21 mouse cellular contexts compared by ENCODE assay signal in genomic region chr10:75949053-75950045, GRCm38 (mm10). TPM values are rescaled to one million over a fixed set of nuclear protein-coding genes. Genes with fewer than 3 reads are reported as not detected.
DNase-seq lines count a peak whose midpoint lies in the region; ATAC-seq and TF ChIP-seq lines count a peak whose summit lies in the region.
"Had no signal": no experiment of that assay in that cellular context is flagged by ENCODE, and none has a peak within 500 bp of the region (broad histone marks: within the 10 kb centered on the region; RNA-seq: fewer than 3 reads in every experiment).

No protein-coding gene starts in this region.

- H3K4me3 ChIP-seq in kidney, embryonic 14.5 days (ENCODE audit: low read length) = no peak overlapping the region
- no peak overlapping the region for H3K4me3 ChIP-seq in ES-Bruce4 (ENCODE audit: low read depth, low read length)
- no peak overlapping the region for H3K4me3 ChIP-seq in kidney, embryonic 16.5 days (ENCODE audit: low read length)
- H3K4me3 ChIP-seq in spleen, adult 2 months (ENCODE audit: extremely low read depth, insufficient read depth, insufficient read length) = peak overlapping the region; percentile 48
- H3K4me3 ChIP-seq: forebrain, embryonic 15.5 days; gastrocnemius, adult 2 months; midbrain, embryonic 13.5 days; myocyte; neural tube, embryonic 15.5 days had no signal

- H3K4me1 ChIP-seq in kidney, embryonic 14.5 days (ENCODE audit: control insufficient read depth, insufficient read depth, low read length) = peaks cover 15% of the 10 kb centered on the region
- H3K4me1 ChIP-seq in ES-Bruce4 (ENCODE audit: control insufficient read depth, insufficient read depth, low read length) = peaks cover 5% of the 10 kb centered on the region
- peaks cover 19% of the 10 kb centered on the region for H3K4me1 ChIP-seq in kidney, embryonic 16.5 days (ENCODE audit: insufficient read depth, low read length)
- peaks cover 6% of the 10 kb centered on the region; the same call in 1 of the 2 replicates for H3K4me1 ChIP-seq in spleen, adult 2 months (ENCODE audit: control insufficient read depth, insufficient read depth, insufficient read length)

- H3K4me2 ChIP-seq in kidney, embryonic 14.5 days (replicated peaks; ENCODE audit: low read depth, low read length) = peak overlapping the region; percentile 97; the same call in 1 of the 2 replicates
- no peak overlapping the region for H3K4me2 ChIP-seq in kidney, embryonic 16.5 days (replicated peaks; ENCODE audit: low read depth, low read length)
- H3K4me2 ChIP-seq: forebrain, embryonic 15.5 days had no signal

- DNase-seq in kidney, adult 11 months = no peak
- DNase-seq in spleen, adult 2 months (ENCODE audit: low read depth in 1 of 2, low spot score in 2 of 2) = peak; percentile 60 to 75
- DNase-seq in urinary bladder, postnatal 10 days (ENCODE audit: low spot score) = no peak
- no peak for DNase-seq in urinary bladder, postnatal 25 days (ENCODE audit: low spot score)
- no peak for DNase-seq in cerebellum, adult 18-20 months
- DNase-seq: cerebellum, postnatal 10 days; gastrocnemius, adult 2 months; heart, adult 18-20 months; lung, adult 18-20 months; lung, postnatal 4 days; thymus, postnatal 14 days had no signal

- no peak for TF ChIP-seq CTCF in ES-Bruce4 (IDR thresholded peaks at IDR 0.05; ENCODE audit: low read depth, low read length)
- TF ChIP-seq CTCF in spleen, adult 2 months (IDR thresholded peaks at IDR 0.05; ENCODE audit: extremely low read depth, insufficient read depth, insufficient read length, insufficient replicate concordance) = no peak

- peaks cover 3% of the 10 kb centered on the region; the same call in 1 of the 2 replicates for H3K27me3 ChIP-seq in kidney, embryonic 14.5 days (ENCODE audit: control insufficient read depth, insufficient read depth, low read length)
- H3K27me3 ChIP-seq in ES-Bruce4 (ENCODE audit: control insufficient read depth, insufficient read depth, low read length, poor library complexity, severe bottlenecking) = no peaks in the 10 kb centered on the region
- H3K27me3 ChIP-seq in kidney, embryonic 16.5 days (ENCODE audit: insufficient read depth, low read length) = peaks cover 3% of the 10 kb centered on the region; the same call in 1 of the 2 replicates
- no peaks in the 10 kb centered on the region for H3K27me3 ChIP-seq in spleen, adult 2 months (ENCODE audit: control insufficient read depth, insufficient read depth, low read length)

- TF ChIP-seq POLR2A in ES-Bruce4 (IDR thresholded peaks at IDR 0.05; ENCODE audit: insufficient read depth, low read length) = no peak
- TF ChIP-seq POLR2A in spleen, adult 2 months (IDR thresholded peaks at IDR 0.05; ENCODE audit: low read depth, low read length) = no peak

- no peaks in the 10 kb centered on the region for H3K36me3 ChIP-seq in kidney, embryonic 14.5 days (ENCODE audit: control insufficient read depth, insufficient read depth, low read length)
- H3K36me3 ChIP-seq in ES-Bruce4 (ENCODE audit: control insufficient read depth, insufficient read depth, low read length, poor library complexity, severe bottlenecking) = no peaks in the 10 kb centered on the region
- no peaks in the 10 kb centered on the region for H3K36me3 ChIP-seq in kidney, embryonic 16.5 days (ENCODE audit: insufficient read depth, low read length)
- H3K36me3 ChIP-seq in spleen, adult 2 months (ENCODE audit: control insufficient read depth, insufficient read depth, low read length) = no peaks in the 10 kb centered on the region
- H3K36me3 ChIP-seq: forebrain, embryonic 15.5 days; hindbrain, embryonic 10.5 days; midbrain, embryonic 13.5 days; neural tube, embryonic 15.5 days had no signal

- H3K9ac ChIP-seq in kidney, embryonic 14.5 days (ENCODE audit: low read depth, low read length) = no peak overlapping the region
- no peak overlapping the region for H3K9ac ChIP-seq in ES-Bruce4 (ENCODE audit: low read depth, poor library complexity, severe bottlenecking)
- no peak overlapping the region for H3K9ac ChIP-seq in kidney, embryonic 16.5 days (replicated peaks; ENCODE audit: low read length)
- H3K9ac ChIP-seq: forebrain, embryonic 15.5 days; midbrain, embryonic 13.5 days; neural tube, embryonic 15.5 days had no signal

- no peak for TF ChIP-seq EP300 in ES-Bruce4 (IDR thresholded peaks at IDR 0.05; ENCODE audit: insufficient read depth, low read depth, low read length)

- no peak overlapping the region for H3K27ac ChIP-seq in kidney, embryonic 14.5 days (ENCODE audit: low read depth, low read length)
- peak overlapping the region; percentile 1; the same call in 1 of the 2 replicates for H3K27ac ChIP-seq in ES-Bruce4 (ENCODE audit: insufficient read depth, low read length)
- H3K27ac ChIP-seq in kidney, embryonic 16.5 days (ENCODE audit: low read length) = no peak overlapping the region
- H3K27ac ChIP-seq in spleen, adult 2 months (ENCODE audit: insufficient read depth, low read length) = peak overlapping the region; percentile 81
- H3K27ac ChIP-seq: forebrain, embryonic 15.5 days; gastrocnemius, adult 2 months; hindbrain, embryonic 10.5 days; midbrain, embryonic 13.5 days; neural tube, embryonic 15.5 days; stomach, postnatal 0 days had no signal

- 59% methylated on average over 22 of the region's 22 CpGs for WGBS in kidney, embryonic 14.5 days
- WGBS in kidney, embryonic 16.5 days = 62% methylated on average over 22 of the region's 22 CpGs
- WGBS in spleen, adult 2 months = 45% methylated on average over 22 of the region's 22 CpGs

- no peak for ATAC-seq in kidney, embryonic 14.5 days (ENCODE audit: low FRiP score, low TSS enrichment)
- peak; percentile 29; the same call in 1 of the 2 replicates for ATAC-seq in kidney, embryonic 16.5 days (ENCODE audit: low FRiP score, low TSS enrichment)
- ATAC-seq: CD4-positive, CD25-positive, alpha-beta regulatory T cell, adult 4 months; forebrain, embryonic 15.5 days had no signal

- no peaks in the 10 kb centered on the region for H3K9me3 ChIP-seq in kidney, embryonic 14.5 days (ENCODE audit: control insufficient read depth, low read length)
- H3K9me3 ChIP-seq in ES-Bruce4 (replicated peaks; ENCODE audit: control insufficient read depth, insufficient read depth, low read length, poor library complexity, severe bottlenecking) = no peaks in the 10 kb centered on the region
- H3K9me3 ChIP-seq in kidney, embryonic 16.5 days (ENCODE audit: low read length) = no peaks in the 10 kb centered on the region
- H3K9me3 ChIP-seq: forebrain, embryonic 15.5 days; hindbrain, embryonic 10.5 days; midbrain, embryonic 13.5 days; neural tube, embryonic 15.5 days had no signal

RNA-seq across cellular contexts. Expression of gene Gm5134, which starts 5.0 kb away (rescaled TPM):
- polyA plus RNA-seq in kidney, embryonic 14.5 days (2014; fragmentation: Nextera tagmentation; extraction: Ambion mirVana) = not detected in 2 replicates
- polyA plus RNA-seq in ES-Bruce4 (2011; ENCODE audit: insufficient read depth, insufficient read length, low read depth, missing spikeins) = 0.38 and 0.43 TPM in 2 replicates
- polyA plus RNA-seq in kidney, embryonic 16.5 days (2015; fragmentation: Nextera tagmentation; extraction: Ambion mirVana) = not detected in 2 replicates
- 0.93 and 1.2 TPM in 2 replicates for polyA plus RNA-seq in spleen, adult 2 months (2012; rRNA removed)
- polyA plus RNA-seq: forebrain, embryonic 15.5 days; hindbrain, embryonic 10.5 days; neural tube, embryonic 15.5 days; stomach, postnatal 0 days had no signal

RNA-seq across cellular contexts. Expression of gene Vpreb3, which starts 6.5 kb away (rescaled TPM):
- 1.1 and 1.4 TPM in 2 replicates for polyA plus RNA-seq in kidney, embryonic 14.5 days (2014; fragmentation: Nextera tagmentation; extraction: Ambion mirVana)
- 1.2 TPM in 1 of 2 replicates, not detected in the other for polyA plus RNA-seq in ES-Bruce4 (2011; ENCODE audit: insufficient read depth, insufficient read length, low read depth, missing spikeins)
- polyA plus RNA-seq in kidney, embryonic 16.5 days (2015; fragmentation: Nextera tagmentation; extraction: Ambion mirVana) = 0.72 and 1.9 TPM in 2 replicates
- 178 and 292 TPM in 2 replicates for polyA plus RNA-seq in spleen, adult 2 months (2012; rRNA removed)

RNA-seq across cellular contexts. Expression of gene Gm867, which starts 8.9 kb away (rescaled TPM):
- polyA plus RNA-seq in kidney, embryonic 14.5 days (2014; fragmentation: Nextera tagmentation; extraction: Ambion mirVana) = 0.35 TPM in 1 of 2 replicates, not detected in the other
- polyA plus RNA-seq in ES-Bruce4 (2011; ENCODE audit: insufficient read depth, insufficient read length, low read depth, missing spikeins) = 0.66 and 0.91 TPM in 2 replicates
- 0.40 and 0.50 TPM in 2 replicates for polyA plus RNA-seq in kidney, embryonic 16.5 days (2015; fragmentation: Nextera tagmentation; extraction: Ambion mirVana)
- polyA plus RNA-seq in spleen, adult 2 months (2012; rRNA removed) = 3.9 and 4.5 TPM in 2 replicates

RNA-seq across cellular contexts. Expression of gene Mmp11, which starts 13.1 kb away (rescaled TPM):
- polyA plus RNA-seq in kidney, embryonic 14.5 days (2014; fragmentation: Nextera tagmentation; extraction: Ambion mirVana) = 43.7 and 53.9 TPM in 2 replicates
- 23.1 and 27.9 TPM in 2 replicates for polyA plus RNA-seq in ES-Bruce4 (2011; ENCODE audit: insufficient read depth, insufficient read length, low read depth, missing spikeins)
- 62.1 and 70.5 TPM in 2 replicates for polyA plus RNA-seq in kidney, embryonic 16.5 days (2015; fragmentation: Nextera tagmentation; extraction: Ambion mirVana)
- polyA plus RNA-seq in spleen, adult 2 months (2012; rRNA removed) = 7.9 and 11.7 TPM in 2 replicates

RNA-seq across cellular contexts. Expression of gene Chchd10, which starts 16.4 kb away (rescaled TPM):
- 94.4 and 99.4 TPM in 2 replicates for polyA plus RNA-seq in kidney, embryonic 14.5 days (2014; fragmentation: Nextera tagmentation; extraction: Ambion mirVana)
- polyA plus RNA-seq in ES-Bruce4 (2011; ENCODE audit: insufficient read depth, insufficient read length, low read depth, missing spikeins) = 405 and 450 TPM in 2 replicates
- 198 and 237 TPM in 2 replicates for polyA plus RNA-seq in kidney, embryonic 16.5 days (2015; fragmentation: Nextera tagmentation; extraction: Ambion mirVana)
- 86.8 and 146 TPM in 2 replicates for polyA plus RNA-seq in spleen, adult 2 months (2012; rRNA removed)

Comparison
In these comparisons a context has a peak if more than half of its experiments do, and no peak if none do; other contexts are left out.
1. H3K27ac ChIP-seq: peak in ES-Bruce4 (single experiment) and spleen, adult 2 months (single experiment); none in kidney, embryonic 14.5 days (single experiment) and kidney, embryonic 16.5 days (single experiment).
2. DNase-seq: peak in spleen, adult 2 months (2 of 2); none in kidney, adult 11 months (single experiment), urinary bladder, postnatal 10 days (single experiment), urinary bladder, postnatal 25 days (single experiment) and cerebellum, adult 18-20 months (0 of 2).
3. RNA of gene Vpreb3, which starts 6.5 kb away (polyA plus RNA-seq): 178 to 292 TPM in spleen, adult 2 months; 1.1 to 1.4 TPM in kidney, embryonic 14.5 days, 0.72 to 1.9 TPM in kidney, embryonic 16.5 days and 1.2 TPM in ES-Bruce4; every median in the first group is over 10 times any median in the second.